Mouse (Mus musculus): ENCODE results near the gene Pbx2. TPM values are rescaled to one million over a fixed set of nuclear protein-coding genes. Genes with fewer than 3 reads are reported as not detected.
A peak's percentile ranks its signal among the peaks of the same experiment; 100 is the strongest.

The Pbx2 gene
- polyA plus RNA-seq, 1 experiment from 2014 or later = 7.5 TPM

GRCm38 (mm10) chr17:34583397-34583796, 7.7 kb upstream of the Pbx2 start:
- no peaks in the 10 kb centered on the region for H3K9me3 ChIP-seq
- no peaks in the 10 kb centered on the region for H3K27me3 ChIP-seq
- no peaks in the 10 kb centered on the region for H3K36me3 ChIP-seq
- no peak overlapping the region for H3K4me2 ChIP-seq (replicated peaks)
- 56% methylated on average over 7 of the region's 7 CpGs for WGBS
- no peak overlapping the region for H3K4me3 ChIP-seq
- no peak overlapping the region for H3K27ac ChIP-seq (replicated peaks)
- H3K9ac ChIP-seq (replicated peaks) = no peak overlapping the region
- H3K4me1 ChIP-seq = peaks cover 18% of the 10 kb centered on the region
- ATAC-seq (replicated peaks) = no peak

GRCm38 (mm10) chr17:34583819-34584218, 7.2 kb upstream of the Pbx2 start:
- Histone ChIP-seq H3K36me3 (no peaks in the 10 kb centered on the region), H3K27ac (replicated peaks) (no peak overlapping the region), H3K4me1 (peaks cover 22% of the 10 kb centered on the region), H3K4me2 (replicated peaks) (no peak overlapping the region), H3K9me3 (no peaks in the 10 kb centered on the region), H3K9ac (replicated peaks) (no peak overlapping the region), H3K4me3 (no peak overlapping the region), H3K27me3 (no peaks in the 10 kb centered on the region)
- WGBS = 93% methylated on average over 8 of the region's 8 CpGs
- ATAC-seq (replicated peaks) = no peak

- no peaks in the 10 kb centered on the region for H3K9me3 ChIP-seq
- no peak overlapping the region for H3K4me3 ChIP-seq
- H3K27me3 ChIP-seq = no peaks in the 10 kb centered on the region
- H3K4me2 ChIP-seq (replicated peaks) = no peak overlapping the region
- WGBS = 83% methylated on average over 8 of the region's 8 CpGs
- H3K27ac ChIP-seq (replicated peaks) = 0 out of 2 replicates have a peak overlapping the region, but pooled peaks have one; percentile 100
- no peak overlapping the region for H3K9ac ChIP-seq (replicated peaks)
- H3K36me3 ChIP-seq = no peaks in the 10 kb centered on the region
- peaks cover 22% of the 10 kb centered on the region for H3K4me1 ChIP-seq
- no peak for ATAC-seq (replicated peaks)
Measured at GRCm38 (mm10) chr17:34585121-34585520, 5.9 kb upstream of the Pbx2 start.

DNA sequence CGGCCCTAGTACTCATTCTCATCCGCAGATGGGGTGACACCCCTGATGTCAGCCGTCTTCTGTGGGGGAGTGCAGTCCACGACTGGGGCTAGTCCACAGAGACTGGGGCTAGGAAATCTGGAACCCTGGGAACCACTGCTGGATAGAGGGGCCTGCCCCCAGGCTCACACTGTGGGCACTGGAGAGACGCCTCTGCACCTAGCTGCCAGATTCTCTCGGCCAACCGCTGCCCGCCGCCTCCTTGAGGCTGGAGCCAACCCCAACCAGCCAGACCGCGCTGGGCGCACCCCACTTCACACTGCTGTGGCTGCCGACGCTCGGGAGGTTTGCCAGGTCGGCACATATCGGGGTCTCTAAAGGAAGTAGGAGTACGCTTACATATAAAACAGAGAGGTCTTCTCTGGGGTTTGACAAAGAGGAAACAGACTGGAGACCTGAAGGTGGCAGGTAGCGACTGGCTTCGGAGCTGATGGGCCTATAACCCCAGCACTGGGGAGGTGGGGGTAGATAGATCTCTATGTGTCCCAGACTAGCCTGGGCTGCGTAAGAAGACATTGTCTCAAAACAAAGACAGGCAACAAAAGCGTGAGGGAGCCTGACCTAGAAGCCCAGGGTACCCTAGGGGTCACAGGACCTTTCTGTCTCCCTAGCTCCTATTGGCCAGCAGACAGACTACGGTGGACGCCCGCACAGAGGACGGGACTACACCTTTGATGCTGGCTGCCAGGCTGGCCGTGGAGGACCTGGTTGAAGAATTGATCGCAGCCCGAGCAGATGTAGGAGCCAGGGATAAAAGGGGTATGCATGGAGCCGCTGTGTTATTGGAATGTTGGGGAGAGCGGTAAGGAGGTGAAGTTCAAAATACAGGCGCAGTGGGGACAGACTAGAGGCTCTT, 4.9 kb upstream of the Pbx2 start:
- peaks cover 29% of the 10 kb centered on the region for H3K4me1 ChIP-seq
- H3K9me3 ChIP-seq = no peaks in the 10 kb centered on the region
- 14% methylated on average over 32 of the region's 32 CpGs for WGBS
- H3K36me3 ChIP-seq = no peaks in the 10 kb centered on the region
- H3K27me3 ChIP-seq = no peaks in the 10 kb centered on the region
- peak; percentile 2; the same call in 1 of the 2 replicates for ATAC-seq (replicated peaks)
- peak overlapping the region; percentile 92 for H3K9ac ChIP-seq (replicated peaks)
- H3K4me3 ChIP-seq = peak overlapping the region; percentile 87
- peak overlapping the region; percentile 96 for H3K4me2 ChIP-seq (replicated peaks)
- peak overlapping the region; percentile 100 for H3K27ac ChIP-seq (replicated peaks)

GRCm38 (mm10) chr17:34586796-34587422, 4.2 kb upstream of the Pbx2 start:
- Histone ChIP-seq H3K4me3 (peak overlapping the region; percentile 87), H3K4me1 (peaks cover 34% of the 10 kb centered on the region), H3K27me3 (no peaks in the 10 kb centered on the region), H3K9ac (replicated peaks) (peak overlapping the region; percentile 92), H3K27ac (replicated peaks) (peak overlapping the region; percentile 100), H3K9me3 (no peaks in the 10 kb centered on the region), H3K36me3 (no peaks in the 10 kb centered on the region), H3K4me2 (replicated peaks) (peak overlapping the region; percentile 96)
- ATAC-seq (replicated peaks) = peak; percentile 84
- under 1% methylated on average over 38 of the region's 38 CpGs for WGBS

DNA sequence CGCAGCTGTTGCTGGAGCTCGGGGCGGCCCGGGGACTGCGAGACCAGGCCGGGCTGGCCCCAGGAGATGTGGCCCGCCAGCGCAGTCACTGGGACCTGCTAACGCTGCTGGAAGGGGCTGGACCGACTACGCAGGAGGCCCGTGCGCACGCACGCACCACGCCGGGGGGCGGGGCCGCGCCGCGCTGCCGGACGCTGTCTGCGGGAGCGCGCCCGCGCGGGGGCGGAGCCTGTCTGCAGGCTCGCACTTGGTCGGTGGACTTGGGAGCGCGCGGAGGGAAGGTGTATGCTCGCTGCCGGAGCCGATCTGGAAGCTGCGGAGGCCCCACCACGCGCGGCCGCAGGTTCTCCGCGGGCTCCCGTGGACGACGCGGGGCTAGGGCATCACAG, 3.6 kb upstream of the Pbx2 start:
- H3K4me3 ChIP-seq = peak overlapping the region; percentile 87
- peak overlapping the region; percentile 96 for H3K4me2 ChIP-seq (replicated peaks)
- H3K36me3 ChIP-seq = no peaks in the 10 kb centered on the region
- ATAC-seq (replicated peaks) = peak; percentile 87
- no peaks in the 10 kb centered on the region for H3K9me3 ChIP-seq
- peaks cover 34% of the 10 kb centered on the region for H3K4me1 ChIP-seq
- no peaks in the 10 kb centered on the region for H3K27me3 ChIP-seq
- peak overlapping the region; percentile 92 for H3K9ac ChIP-seq (replicated peaks)
- WGBS = 0% methylated on average over 49 of the region's 50 CpGs
- H3K27ac ChIP-seq (replicated peaks) = peak overlapping the region; percentile 100

DNA sequence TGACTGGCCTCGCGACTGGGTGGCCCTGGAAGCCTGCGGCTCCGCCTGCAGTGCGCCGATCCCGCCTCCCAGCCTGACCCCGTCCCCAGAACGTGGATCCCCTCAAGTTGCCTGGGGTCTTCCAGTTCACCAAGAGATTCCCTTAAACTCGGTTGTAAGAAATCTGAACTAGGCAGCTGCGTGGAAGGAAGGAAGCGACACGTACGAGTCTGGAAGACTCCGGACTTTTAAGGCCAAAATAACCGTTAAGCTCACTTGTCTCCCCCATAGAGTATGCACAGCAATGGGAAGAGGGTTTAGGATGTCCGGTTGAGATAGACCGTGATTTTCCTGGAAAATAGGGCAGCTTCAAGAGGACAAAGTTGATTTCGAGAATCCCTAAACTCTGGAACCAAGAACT, 3.3 kb upstream of the Pbx2 start:
- peaks cover 36% of the 10 kb centered on the region for H3K4me1 ChIP-seq
- no peak for ATAC-seq (replicated peaks)
- H3K4me3 ChIP-seq = peak overlapping the region; percentile 87
- no peaks in the 10 kb centered on the region for H3K27me3 ChIP-seq
- WGBS = 3% methylated on average over 19 of the region's 19 CpGs
- peak overlapping the region; percentile 100 for H3K27ac ChIP-seq (replicated peaks)
- no peaks in the 10 kb centered on the region for H3K36me3 ChIP-seq
- H3K9ac ChIP-seq (replicated peaks) = peak overlapping the region; percentile 92
- H3K9me3 ChIP-seq = no peaks in the 10 kb centered on the region
- peak overlapping the region; percentile 96 for H3K4me2 ChIP-seq (replicated peaks)

DNA sequence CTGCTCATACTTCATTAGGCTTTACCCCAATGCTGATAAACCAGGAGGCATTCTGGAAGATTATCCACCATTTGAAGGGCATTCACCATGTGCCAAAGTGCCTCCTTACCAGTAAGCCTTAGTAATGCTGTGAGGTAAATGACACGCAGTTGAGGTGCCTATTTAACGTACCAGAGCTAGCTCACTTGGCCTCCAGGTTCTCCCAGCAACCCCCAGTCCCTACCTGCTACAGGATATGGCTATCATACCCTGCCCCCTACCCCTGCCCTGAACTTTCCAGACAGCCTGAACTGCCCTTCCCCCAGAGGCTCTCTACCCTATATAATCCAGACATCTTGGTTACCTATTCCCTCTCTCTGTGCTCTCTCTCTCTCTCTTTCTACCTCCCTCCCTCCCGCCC, 2.3 kb upstream of the Pbx2 start:
- Histone ChIP-seq H3K27me3 (no peaks in the 10 kb centered on the region), H3K36me3 (no peaks in the 10 kb centered on the region), H3K27ac (replicated peaks) (no peak overlapping the region), H3K4me2 (replicated peaks) (no peak overlapping the region), H3K9ac (replicated peaks) (no peak overlapping the region), H3K9me3 (no peaks in the 10 kb centered on the region), H3K4me3 (0 out of 2 replicates have a peak overlapping the region, but pooled peaks have one; percentile 87), H3K4me1 (peaks cover 46% of the 10 kb centered on the region)
- ATAC-seq (replicated peaks) = no peak
- 57% methylated on average over 3 of the region's 3 CpGs for WGBS

- H3K4me3 ChIP-seq = no peak overlapping the region
- no peak overlapping the region for H3K9ac ChIP-seq (replicated peaks)
- H3K27me3 ChIP-seq = no peaks in the 10 kb centered on the region
- H3K4me1 ChIP-seq = peaks cover 50% of the 10 kb centered on the region
- H3K9me3 ChIP-seq = no peaks in the 10 kb centered on the region
- no peak overlapping the region for H3K27ac ChIP-seq (replicated peaks)
- no peaks in the 10 kb centered on the region for H3K36me3 ChIP-seq
- 52% methylated on average over 7 of the region's 7 CpGs for WGBS
- H3K4me2 ChIP-seq (replicated peaks) = no peak overlapping the region
- ATAC-seq (replicated peaks) = no peak
Measured at GRCm38 (mm10) chr17:34589206-34589605, 1.9 kb upstream of the Pbx2 start.

DNA sequence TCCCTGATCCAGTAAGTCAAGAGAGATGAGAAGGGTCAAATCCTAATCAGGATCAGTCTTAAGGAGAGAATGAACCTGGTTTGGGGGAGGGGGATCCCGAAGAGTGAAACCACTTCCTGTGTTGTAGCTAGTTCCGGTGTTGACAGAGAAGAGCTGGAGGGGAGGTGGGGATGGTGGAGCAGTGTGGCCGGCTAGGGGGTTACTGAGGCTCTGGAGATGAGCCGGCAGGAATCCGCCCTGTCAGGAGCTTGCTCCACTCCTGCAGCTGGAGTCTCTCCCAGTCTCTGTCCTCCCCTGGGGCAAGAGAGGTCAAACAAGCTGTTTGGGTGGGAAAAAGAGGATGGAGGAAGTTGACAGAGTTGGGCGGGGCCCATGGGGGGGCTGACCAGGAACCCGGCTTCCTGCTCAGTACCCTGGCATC, 1.4 kb upstream of the Pbx2 start, which contains the start of gene Gpsm3:
Gpsm3 (plus strand) TSS at position 126 of the 421 bp plus-strand sequence.
- ATAC-seq (replicated peaks) = no peak
- H3K27ac ChIP-seq (replicated peaks) = peak within 1 kb of the TSS; percentile 97
- no peak within 1 kb of the TSS for H3K9ac ChIP-seq (replicated peaks)
- 51% methylated on average over 7 of the region's 7 CpGs for WGBS
- no peaks in the 10 kb centered on the region for H3K9me3 ChIP-seq
- no peaks in the 10 kb centered on the region for H3K36me3 ChIP-seq
- no peak within 1 kb of the TSS for H3K4me2 ChIP-seq (replicated peaks)
- 0 out of 2 replicates have a peak within 1 kb of the TSS, but pooled peaks have one; percentile 87 for H3K4me3 ChIP-seq
- no peaks in the 10 kb centered on the region for H3K27me3 ChIP-seq
- H3K4me1 ChIP-seq = peaks cover 55% of the 10 kb centered on the region

DNA sequence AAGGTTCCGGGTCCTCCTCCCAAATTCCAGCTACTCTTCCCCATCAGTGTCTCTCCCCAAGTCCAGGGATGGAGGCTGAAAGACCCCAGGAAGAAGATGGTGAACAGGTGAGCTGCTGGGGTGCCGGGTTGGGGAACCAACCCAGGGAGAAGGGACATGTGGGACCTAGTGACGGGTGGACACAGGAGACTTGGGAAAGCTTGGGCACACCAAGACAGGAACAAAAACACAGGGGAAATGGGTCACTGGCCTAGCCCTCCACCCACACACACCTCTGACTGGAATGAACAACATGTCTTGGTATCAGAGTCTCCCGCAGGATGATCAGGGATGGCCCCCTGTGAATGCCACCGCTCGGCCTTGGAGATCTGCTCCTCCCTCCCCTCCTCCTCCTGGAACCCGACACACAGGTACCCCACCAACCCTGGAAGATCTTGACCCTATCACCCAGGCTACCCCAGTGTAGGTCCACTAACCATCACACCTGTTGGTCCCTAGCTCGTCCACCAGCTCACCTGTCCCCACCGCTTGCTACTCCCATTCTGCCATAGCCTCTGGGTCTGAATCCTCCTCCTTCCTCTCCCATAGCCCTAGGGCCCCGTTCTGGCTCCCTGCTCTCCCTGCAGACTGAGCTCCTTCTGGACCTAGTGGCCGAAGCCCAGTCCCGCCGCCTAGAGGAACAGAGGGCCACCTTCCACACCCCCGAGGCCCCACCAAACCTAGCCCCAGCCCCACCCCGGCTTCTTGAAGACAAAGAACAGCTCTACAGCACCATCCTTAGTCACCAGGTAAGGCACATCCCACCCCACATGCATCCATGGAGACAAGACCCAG, 695 bp upstream of the Pbx2 start:
- H3K4me3 ChIP-seq = 0 out of 2 replicates have a peak overlapping the region, but pooled peaks have one; percentile 81
- no peaks in the 10 kb centered on the region for H3K27me3 ChIP-seq
- H3K4me1 ChIP-seq = peaks cover 62% of the 10 kb centered on the region
- no peaks in the 10 kb centered on the region for H3K9me3 ChIP-seq
- peaks cover 6% of the 10 kb centered on the region for H3K36me3 ChIP-seq
- H3K4me2 ChIP-seq (replicated peaks) = no peak overlapping the region
- no peak for ATAC-seq (replicated peaks)
- peak overlapping the region; percentile 97 for H3K27ac ChIP-seq (replicated peaks)
- 70% methylated on average over 15 of the region's 15 CpGs for WGBS
- no peak overlapping the region for H3K9ac ChIP-seq (replicated peaks)

All from forebrain, embryonic 15.5 days (tissue).